Mouse (Mus musculus) embryo, embryonic 11 days (tissue): ENCODE data around the gene Pxn.

ENCODE experiments used
- DNase-seq: peaks from one replicate; pipeline ENCODE4 v3.0.0-alpha.2; 2015

Pxn gene

GRCm38 (mm10) chr5:115586166-115586565 lies 79.7 kb downstream of the Pxn start:
- DNase-seq = no peak

- no peak for DNase-seq
These were observed 80.3 kb downstream of the Pxn start for GRCm38 (mm10) chr5:115586780-115587179.

GRCm38 (mm10) chr5:115591028-115591427 lies 84.6 kb downstream of the Pxn start:
- DNase-seq = no peak

GRCm38 (mm10) chr5:115591506-115591905 lies 85.0 kb downstream of the Pxn start:
- no peak for DNase-seq

- no peak for DNase-seq
These were observed 97.1 kb downstream of the Pxn start for GRCm38 (mm10) chr5:115603561-115603960.
